Mouse (Mus musculus) cerebellum, postnatal 36 days (tissue): ENCODE measurements around the gene Pitpnm2.

ENCODE experiments used
- DNase-seq, 2 experiments: peaks; one replicate each; pipeline ENCODE4 v3.0.0; 2021 to 2022; ENCODE audit warnings: mixed read lengths in 2 of 2

Gene Pitpnm2

DNA sequence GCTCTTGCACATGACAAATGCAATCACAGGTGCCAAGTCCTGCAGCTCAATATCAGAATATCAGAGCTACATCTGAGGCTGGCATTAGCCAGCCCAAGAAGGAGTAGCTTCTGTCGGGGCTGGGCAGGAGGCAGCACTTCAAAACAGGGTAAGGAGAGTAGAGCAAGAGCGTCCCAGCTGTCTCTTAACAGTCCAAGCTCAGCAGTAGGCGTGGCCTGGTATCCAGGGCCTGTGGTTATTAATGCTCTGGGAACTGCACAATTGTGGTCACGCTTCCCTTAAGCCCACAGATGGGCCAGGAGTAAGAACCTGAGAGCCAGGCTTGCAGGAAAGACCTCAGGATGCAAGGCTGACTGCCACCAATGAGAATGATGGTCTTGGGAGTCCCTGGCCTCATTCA lies 74.4 kb downstream of the Pitpnm2 start:
- DNase-seq, result no peak

DNA sequence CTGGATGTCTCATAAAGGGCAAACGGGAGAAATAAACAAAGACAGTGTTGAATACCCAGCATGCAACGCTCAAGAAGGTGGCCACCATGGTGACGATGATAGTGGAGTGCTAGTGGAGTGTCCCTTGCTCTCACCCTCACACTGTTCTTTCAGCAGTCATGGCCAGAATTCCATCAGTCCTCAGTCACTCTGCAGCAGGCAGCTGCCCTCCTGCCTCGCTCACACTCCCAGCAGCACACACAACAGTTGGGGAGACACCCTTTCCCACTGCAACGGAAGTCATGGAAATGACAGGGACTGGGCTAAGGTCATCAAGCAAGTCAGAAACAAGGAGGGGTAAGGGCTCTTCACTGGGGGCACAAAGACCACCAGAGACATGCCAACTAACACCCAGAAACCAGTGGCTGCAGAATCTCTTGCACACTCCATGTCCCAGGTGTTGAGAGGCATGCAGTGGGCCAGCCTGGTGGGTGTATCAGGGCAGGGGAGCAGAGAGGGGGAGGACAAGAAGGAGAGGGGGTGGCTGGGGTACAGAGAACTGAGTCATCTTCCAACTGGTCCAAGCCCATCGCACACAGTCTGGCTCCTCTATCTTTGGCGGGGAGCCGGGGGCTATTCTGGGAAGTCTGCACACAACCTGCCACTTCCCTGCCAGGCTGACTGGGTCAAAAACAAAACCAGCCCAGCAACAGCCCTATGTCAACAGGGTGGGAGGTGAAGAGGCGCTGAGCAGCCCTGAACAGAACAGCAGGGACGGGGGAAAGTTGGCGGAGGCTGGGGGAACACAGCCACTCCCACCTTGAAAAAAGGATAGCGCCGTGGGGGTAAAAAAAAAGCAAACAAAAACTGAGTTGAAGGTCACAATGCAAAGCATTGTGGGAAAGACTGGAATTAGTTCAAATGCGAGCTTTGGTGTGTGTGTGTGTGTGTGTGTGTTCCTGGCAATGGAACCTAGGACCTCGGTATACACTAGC lies 76.3 kb downstream of the Pitpnm2 start:
- DNase-seq, result peak; percentile 94

DNA sequence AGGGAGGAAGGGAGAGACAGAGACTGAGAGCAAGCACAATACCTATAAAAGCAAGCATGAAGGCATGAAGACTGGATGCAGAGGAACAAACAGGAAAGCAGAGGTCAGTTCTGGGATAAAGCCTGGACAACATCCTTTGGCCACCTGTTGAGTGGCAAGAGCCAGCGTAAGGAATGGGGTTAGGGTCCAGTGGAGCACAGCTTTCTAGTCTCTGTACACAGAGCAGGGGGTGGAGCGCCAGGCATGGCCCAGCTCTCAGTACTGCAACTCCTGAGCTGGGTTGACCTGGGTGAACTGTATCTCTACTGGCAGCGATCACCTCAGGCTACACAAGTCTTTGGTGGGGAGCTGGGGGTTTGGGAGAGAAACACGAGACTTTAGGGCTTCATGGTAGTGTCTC lies 77.3 kb downstream of the Pitpnm2 start:
- DNase-seq, result no peak

DNA sequence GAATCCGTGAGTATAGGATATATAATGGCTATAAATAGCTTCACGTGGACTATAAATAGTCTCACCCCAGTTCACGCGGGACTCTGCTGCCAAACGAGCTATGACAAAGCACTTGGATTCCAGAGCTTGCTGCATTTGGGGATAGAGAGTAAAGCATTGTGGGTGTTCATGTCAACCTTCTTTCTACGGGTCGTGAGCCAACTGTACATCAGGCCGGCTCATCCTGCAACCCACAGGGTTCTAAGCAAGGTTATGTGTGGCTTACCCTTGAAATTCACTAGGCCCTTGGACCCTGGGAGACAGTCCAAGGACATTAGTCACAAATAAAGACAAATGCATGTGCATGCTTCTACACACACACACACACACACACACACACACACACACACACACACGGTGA lies 77.8 kb downstream of the Pitpnm2 start:
- DNase-seq, result no peak

DNA sequence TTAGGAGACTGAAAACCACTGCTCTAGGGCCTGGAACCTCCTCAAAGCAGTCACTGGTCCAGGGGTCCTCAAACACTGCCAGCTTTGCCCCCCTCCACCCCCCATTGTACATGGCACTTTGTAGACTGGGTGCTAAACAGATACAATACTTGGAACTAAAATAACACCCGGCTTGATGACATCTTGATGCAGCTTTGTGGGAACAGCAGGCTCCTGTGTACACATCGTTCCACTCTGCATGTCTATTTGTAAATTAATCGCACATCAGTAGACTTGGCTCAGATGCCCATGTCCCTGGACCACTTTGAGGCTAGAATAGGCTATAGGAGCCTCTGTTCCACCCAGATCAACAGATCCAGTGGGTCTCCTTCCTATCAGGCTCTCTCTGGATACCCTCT lies 80.3 kb downstream of the Pitpnm2 start:
- DNase-seq, result no peak

DNA sequence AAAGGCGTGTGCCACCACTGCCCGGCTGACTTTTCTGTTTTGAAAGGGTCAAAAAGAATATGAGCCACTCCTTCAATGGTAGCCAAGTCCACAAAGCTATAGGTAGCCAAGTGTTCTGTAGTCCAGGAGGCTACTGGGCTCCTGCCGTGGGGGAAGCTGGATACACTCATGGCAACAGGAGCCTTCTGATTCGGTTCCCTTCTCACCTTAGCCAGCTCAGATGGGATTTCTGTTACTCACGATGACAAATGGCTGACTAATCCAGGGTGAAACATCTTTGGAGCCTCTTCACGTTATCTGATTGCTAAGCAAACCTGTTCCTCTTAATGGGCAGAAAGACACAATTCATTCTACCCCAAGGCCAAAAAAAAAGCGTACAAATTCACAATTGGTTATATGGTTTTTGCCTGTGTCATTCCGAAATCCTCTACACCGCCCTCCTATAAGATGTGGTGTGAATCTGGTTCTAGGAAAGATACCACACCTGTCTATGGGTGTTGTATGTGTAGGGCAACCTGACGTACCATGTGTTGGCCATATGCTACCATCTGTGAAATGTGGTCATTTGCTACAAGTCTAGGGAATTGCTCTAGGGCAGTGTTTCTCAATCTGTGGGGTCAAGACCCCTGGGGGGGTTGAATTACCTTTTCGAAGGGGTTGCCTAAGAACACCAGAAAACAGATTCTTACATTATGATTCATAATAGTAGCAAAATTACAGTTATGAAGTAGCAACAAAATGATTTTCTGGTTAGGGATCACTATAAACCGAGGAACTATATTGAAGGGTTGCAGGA lies 80.9 kb downstream of the Pitpnm2 start:
- DNase-seq, result no peak

DNA sequence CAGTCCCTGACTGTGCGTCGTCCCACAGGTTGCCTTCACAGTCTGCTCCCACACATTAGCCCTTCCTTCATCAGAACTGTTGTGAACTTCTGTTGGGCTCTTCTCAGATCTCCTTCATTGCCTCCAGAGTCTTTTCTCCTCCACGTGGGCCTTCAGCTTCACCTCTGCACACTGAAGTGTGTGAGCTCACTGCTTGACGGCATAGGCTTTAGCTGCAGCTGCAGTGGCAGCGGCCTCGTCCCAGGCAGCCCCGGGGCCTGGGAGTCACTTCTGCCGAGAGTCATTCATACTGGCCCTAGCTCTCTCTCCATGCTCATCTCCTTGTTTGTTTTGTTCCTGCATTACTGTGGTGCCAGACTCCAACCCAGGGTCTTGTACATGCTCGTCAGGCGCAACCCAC lies 81.9 kb downstream of the Pitpnm2 start:
- peak in 1 of 2 experiments; percentile 3 for DNase-seq

DNA sequence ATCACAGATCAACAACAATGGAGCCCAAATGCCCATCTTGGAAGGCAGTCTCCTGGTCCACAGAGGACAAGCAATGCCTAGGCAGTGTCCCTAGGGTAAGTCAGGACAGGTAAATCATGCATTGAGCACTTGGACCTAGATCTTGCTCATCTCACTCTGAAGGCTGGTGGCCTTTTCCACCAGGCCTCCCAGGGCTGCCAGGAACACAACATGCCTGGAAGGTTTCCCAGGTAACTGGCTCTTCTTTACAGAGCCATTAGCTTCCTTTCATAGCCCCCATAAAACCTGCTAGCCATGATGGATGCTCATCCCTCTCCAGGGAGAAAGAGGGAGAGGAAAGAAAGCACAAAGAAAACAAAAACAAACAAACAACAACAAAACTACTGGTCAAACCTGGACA lies 82.8 kb downstream of the Pitpnm2 start:
- peak; percentile 61 to 69 for DNase-seq

DNA sequence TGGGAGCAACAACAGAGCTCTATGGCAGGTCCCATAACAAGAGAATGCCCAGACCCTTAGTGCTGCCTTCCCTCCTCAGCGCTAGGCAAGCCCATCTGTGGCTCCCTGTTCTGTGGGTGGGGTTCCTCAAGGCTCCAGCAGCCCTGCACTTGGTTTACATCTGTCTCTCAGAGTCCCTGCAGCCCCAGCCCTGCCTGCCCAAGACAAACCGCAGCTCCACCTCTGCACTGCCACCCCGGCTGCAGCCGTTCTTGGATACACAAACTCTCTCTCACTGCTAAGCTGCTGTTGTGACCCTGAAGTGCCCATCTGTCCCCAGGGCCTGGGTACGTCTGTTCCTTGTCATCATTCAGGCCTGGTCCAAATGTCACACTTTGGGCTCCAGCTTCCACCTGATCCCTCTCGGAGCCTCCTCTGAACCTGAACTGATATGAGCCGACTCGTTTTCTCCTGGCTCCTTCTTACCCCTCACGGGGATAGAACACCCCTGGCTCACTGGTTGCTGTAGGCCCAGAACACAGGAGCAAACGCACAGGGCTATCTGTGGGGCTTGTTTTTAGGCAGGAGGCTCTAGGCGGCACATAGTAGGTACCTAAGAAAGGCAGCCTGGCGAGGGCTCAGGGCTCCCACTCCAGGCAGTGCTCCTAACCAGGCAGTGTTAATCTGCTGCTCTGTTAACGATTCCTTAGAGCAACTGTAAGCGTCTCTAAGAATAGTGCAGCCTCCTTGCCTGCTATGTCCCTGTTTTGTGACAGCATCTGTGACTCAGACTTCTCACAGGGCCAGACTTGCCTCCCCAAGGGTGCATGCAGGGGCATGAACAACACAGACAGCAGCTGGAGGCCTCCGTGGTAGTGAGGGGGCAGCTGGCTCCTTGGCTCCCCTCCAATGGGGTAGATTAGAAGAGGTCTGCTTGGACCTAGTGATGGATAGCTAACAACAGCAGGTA lies 83.7 kb downstream of the Pitpnm2 start:
- DNase-seq, result peak in 1 of 2 experiments; percentile 22

DNA sequence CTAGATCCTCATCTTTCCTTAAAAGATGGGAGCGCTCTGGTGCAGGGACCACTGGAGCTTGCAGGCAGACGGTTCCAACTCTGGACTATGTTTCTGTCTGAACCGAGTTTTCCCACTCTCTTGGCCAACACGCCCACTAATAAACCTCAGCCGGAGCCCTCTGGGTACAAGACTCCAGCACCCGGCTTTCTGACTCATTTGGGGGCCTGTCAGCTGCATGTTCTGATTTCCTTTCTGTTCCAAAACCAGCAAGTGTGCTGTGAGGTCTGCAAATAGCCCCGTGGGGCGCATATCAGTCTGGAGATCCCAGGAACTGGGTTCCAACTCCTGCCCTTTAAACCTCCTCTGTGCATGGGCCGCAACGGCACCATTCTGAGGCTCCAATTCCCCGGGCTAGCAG lies 86.1 kb downstream of the Pitpnm2 start:
- DNase-seq, result no peak

DNA sequence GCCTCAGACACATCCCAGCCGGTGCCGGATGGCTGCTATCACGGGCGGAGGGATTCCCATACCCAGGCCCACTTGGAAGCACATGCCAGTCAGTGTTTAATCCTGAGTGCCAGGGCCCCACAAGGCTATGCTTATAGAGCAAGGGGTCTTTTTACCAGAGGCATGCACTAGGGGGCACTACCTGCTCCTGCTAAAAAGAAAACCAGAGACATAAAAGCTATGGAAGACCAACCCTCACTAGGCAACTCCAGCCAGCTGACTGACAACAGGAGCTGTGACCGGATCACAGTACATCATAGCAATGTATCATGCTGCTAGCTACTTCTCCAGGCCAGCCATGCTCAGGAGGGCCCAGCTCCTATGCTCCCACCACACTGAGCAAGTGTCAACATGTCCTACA lies 87.0 kb downstream of the Pitpnm2 start:
- DNase-seq, result peak; percentile 77 to 80

DNA sequence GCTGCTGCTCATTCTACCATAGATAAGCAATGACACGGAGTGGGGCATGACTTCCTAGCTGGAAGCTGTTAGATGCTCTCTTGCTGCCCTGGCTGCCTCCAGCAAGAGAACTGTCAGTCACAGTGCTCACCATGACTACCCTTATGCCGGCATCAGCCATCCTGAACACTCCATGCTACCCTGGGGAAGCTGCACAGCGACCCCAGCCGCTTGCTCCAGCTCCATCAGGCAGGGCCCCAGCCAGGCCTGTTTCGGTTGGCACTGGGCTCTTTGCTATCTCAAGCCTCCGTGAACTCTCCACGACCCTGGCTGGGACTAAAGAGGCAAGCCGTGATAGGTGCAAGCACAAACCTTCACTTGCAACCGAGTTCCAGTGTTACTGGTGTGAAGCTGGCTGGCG lies 87.7 kb downstream of the Pitpnm2 start:
- DNase-seq, result no peak

DNA sequence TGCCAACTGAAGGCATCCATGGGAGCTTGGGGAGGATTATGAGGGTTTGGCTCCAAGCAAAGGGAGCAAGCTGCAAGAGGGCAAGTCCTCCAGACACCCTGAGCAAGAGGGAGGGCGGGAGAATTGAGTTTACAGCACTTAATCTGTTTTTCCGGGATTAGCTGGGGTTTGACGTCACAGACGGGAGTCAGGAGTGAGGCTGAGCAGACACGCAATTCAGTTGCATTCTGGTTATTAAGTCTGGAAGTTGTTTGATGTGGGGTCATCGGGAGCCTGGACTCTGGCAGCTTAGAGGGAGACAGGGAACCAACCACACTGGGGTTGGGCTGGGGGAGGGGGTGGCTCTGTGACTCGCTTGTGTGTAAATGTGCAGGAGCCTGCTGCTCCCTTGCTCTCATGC lies 90.1 kb downstream of the Pitpnm2 start:
- no peak for DNase-seq

DNA sequence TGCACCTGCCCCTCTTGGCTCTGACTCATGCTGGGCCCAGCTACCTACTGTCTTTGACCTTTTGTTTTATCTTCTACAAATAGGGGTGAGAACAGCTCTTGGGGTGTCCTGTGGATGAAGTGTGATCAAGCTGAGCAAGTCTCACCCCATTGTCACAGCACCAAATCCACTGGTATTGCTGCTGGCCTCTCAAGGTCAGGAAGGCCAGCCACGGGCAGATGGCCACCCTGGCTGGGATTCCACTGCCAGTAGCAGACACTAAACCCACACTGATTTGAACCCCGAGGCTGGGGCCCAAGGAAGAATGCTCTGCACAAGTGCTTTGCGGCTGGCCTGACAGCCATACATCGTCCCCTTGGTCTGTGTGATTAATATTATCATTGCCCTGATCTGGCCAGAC lies 91.3 kb downstream of the Pitpnm2 start:
- DNase-seq, result peak in 1 of 2 experiments; percentile 41

DNA sequence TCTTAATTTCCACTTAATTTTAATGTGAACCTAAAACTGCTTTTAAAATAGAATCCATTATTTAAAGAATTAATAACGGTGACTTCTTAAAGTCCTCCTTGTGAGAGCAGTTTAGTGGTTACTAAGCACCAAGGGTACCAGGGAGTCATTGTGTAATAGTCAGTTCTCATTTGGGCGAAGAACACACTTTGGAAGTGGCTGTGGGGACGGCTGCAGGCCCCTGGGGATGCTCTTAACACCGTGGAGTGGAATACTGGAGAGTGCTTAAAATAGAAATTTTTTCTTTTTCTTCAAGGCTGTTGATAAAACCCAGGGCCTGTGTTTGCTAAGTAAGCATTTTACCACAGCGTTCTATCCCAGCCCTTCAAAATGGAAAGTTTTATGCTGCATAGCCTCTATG lies 93.6 kb downstream of the Pitpnm2 start:
- no peak for DNase-seq

DNA sequence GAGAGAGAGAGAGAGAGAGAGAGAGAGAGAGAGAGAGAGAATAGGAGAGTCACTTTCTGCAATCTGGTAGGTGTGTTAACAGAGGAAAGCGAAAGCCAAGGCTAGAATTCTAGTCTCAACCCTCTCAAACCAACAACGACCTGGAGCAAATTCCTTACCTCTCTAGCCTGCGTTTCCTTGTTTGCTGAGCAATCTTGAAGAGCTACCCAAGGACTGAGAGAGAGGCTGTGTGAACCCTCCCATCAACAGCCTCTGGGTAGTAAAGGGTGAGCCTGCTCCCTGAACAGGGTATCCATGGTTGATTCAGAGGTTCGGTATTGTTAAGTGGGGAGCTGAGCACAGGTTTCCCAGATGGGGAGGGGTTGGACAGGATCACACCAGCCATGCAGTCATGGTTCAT lies 96.8 kb downstream of the Pitpnm2 start:
- DNase-seq, result no peak

DNA sequence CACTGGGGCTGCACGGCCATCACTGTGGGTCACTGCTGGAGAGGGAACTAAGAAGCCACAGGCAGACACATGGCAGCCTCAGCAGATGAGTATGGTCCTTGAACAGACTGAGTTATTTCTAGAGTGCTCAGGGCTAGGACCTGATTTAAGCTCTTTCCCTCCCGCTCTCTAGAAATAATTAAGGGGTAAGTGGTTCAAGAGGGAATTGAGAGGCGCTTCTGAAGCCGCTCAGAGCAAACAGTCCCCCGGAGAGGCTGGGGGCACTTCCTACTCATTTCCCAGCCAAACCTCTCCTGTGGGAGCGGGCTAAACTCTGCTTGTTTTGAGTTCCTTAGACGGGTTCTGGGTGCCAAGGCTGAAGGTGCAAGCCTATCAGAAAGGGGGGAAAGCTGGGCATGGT lies 98.7 kb downstream of the Pitpnm2 start:
- DNase-seq, result no peak

DNA sequence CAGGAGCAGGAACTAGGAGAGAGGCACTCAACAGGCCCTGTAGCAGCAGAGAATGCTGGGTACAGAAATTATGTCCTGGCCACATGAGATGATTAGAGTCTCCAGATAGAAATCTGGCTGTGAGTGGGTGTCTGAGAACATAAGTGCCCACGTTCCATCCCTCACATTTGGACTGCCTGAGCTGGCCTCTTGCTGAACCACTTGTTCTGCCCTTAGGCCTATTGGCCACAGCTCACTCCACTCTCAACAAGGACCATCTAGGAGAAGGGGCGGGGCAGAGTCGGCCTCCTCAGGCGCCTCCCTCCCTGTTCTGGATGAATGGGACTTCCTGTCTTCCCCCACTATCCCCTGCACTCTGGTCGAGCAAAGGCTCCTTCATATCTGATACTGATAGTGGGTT lies 100.5 kb downstream of the Pitpnm2 start:
- DNase-seq, result no peak

DNA sequence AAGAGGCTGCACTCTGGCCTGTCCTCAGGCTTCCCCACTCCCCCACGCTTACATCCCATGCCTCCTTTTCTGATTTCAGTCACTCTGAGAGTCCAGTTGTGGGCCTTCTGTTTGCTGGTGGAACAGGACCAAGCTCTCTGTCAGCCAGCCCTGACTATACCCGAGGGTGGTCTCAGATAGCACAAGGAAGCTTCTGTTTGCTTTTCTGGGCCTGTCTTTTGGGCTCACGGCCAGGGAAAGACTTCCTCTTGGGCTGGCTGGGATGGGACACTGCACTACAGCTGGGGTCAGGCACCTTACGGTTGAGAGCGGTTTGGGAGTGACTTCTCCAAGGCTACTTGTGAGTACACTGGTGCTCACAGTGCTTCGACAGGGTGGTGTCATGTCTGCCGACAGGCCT lies 111.5 kb downstream of the Pitpnm2 start:
- DNase-seq, result no peak

DNA sequence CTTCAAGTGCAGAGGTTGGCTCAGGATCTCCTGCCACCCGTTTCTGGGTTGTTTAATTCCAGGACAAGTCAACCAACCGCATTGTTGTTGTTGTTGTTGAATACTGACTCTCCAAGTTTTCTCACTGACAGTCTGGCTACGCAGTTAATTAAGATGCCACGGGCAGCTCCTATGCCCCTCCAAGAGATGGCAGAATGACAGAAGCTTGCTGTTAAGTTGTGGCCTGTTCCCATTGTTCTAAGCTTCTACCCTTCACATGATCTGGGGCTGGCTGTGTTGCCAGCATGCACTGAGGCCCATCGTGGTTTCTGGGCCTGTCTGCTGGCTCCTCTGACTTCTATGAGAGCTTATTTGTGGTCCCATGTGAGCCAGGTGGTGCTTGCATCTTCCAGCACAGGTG lies 115.3 kb downstream of the Pitpnm2 start:
- no peak for DNase-seq

DNA sequence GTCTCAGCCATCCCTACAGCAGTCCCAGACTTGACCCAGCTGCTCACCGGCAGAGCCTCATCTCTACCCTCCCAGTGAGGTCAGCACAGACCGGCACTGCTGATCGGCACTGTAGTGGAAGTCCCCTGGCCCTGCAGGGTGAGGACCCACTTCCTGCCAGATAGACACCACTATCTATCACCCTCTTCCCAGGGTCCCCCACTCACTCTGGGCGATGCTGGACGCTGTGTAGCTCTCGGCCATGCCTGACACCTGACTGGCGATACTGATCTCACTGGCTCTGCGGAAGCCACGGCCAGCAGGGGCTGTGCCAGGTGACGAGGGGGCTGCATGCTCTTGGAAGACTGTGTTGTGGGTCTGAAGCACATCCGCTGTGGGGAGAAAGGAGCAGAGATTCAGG lies 124.5 kb downstream of the Pitpnm2 start:
- DNase-seq, result no peak

DNA sequence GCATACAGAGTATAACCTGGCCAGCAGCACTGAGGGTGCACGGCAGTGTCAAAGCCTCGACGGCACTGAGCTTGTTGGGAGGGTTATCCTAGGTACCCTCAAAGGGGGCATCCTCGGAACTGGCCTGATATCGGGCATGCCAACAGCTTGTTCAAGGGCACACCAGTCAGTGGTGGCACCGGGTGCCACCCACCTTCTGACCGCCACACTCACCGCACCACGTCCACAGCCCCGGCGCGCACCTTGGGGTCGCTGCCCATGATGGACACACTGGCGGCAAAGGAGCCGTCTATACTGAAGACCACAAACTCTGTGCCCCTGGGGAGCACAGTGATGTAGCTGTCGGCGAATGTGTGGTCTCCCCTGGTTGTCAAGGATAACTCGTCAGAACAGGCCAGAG lies 127.2 kb downstream of the Pitpnm2 start:
- no peak for DNase-seq

DNA sequence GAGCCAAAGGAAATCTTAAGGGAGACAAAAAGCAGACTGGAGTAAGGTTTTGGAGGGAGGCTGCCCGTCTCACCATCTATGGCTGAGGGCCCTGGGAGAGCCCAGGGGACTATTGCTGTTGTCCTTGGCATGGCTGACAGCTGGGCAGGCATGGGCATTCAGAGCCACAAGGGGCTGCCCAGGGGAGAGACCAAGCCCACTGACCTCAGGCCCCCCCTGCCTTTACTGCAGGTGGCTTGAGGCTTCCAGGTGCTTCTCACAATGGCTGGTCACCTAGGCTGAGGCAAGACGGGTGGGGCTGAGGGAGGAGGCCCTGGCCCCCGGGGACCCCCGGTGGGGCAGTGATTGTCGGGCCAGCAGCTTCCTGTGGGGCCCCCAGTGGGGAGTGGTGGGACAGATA lies 130.4 kb downstream of the Pitpnm2 start:
- no peak for DNase-seq
